Mouse (Mus musculus) activated CD4-positive, CD25-positive, alpha-beta regulatory T cell, adult 9 weeks (primary cell): ENCODE results near the gene Ctu2. TPM values are rescaled to one million over a fixed set of nuclear protein-coding genes. Genes with fewer than 3 reads are reported as not detected.

Source experiments
- polyA plus RNA-seq: library from polyadenylated mRNA; unstranded; fragments of 100-300 nt; shearing (Covaris generic); gene quantifications from one replicate; pipeline ENCODE4 v1.2.1, GENCODE M21; 2017

The Ctu2 gene
- 80.9 TPM for polyA plus RNA-seq

DNA sequence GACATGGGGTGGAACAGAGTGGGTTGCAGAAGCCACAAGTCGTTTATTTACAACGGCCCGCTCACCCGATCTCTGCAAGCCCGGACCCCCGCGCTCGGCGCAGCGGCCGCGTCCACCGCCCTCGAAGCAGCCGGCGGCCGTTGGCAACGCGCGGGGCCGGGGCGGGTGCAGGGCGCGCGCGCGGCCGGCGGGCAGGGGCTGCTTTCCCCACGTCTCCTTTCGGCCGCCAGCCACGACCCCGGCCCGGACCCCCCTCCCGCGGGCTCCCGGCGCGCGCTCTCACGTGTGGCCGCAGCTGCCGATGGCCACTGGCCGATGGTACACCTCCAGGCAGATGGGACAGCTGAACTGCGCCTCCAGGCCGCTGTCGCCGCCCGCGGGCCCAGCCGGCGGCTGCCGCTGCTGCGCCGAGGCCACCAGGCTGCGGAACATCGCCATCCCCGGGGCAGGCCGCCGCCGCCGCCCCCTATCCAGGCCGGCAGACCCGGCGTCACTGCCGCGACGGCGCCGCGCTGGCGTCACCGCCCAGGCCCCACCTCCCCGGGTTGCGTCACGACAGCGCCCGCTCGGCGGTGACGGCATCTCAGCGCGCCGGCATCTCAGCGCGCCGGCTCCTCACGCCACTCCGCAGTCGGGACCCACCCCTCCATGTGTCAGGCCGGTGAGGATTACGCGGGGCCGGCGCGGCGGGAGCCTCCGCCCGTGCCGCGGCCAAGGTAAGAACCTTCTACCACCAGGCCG is at the start of gene Ctu2, which contains the start of gene Rnf166:
Gene Ctu2 (plus strand): TSS at position 564 of the 741 bp plus-strand sequence.
Gene Rnf166 (minus strand): TSS at position 485 of the 741 bp plus-strand sequence.

DNA sequence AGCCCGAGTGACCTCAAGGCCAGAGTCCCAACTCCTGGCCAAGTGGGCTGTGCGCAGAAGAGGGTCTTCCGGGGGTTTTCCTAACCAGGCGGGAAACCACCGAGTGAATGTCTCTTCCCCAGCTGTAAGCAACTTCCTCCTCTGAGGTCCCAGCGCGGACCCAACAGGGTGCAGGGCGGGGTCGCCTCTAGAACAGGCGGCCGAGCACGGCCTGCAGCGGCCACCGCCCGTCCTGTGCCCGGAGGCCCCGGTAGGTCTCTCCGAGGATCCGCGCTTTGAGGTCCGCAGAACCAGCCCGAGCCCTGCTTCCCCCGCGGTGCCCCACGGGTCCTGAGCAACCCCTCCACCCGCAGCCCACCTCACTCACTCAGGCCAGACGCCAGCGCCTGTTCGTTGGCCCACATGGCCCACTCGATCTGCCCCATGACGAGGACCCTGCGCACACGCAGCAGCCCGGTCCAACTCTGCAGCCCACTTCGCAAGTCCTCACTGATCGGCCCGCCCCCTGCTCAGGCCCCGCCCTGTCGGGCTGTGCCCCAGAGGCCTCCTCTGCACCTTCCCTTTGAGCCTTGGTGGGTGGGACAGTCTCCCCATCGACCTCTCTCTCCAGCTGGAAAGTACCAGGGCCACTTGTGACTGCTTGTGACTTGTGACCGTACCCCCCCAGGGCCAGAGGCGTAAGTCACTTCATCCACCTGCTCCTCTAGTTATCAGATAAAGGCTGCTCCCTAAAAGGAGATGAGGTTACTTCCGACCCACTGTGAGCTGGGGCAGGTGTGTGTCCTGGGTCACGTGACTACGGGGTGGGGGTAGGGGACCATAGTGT is 43.3 kb upstream of the Ctu2 start, which contains the start of gene Cyba:
Gene Cyba (minus strand): TSS at position 488 of the 826 bp plus-strand sequence.

DNA sequence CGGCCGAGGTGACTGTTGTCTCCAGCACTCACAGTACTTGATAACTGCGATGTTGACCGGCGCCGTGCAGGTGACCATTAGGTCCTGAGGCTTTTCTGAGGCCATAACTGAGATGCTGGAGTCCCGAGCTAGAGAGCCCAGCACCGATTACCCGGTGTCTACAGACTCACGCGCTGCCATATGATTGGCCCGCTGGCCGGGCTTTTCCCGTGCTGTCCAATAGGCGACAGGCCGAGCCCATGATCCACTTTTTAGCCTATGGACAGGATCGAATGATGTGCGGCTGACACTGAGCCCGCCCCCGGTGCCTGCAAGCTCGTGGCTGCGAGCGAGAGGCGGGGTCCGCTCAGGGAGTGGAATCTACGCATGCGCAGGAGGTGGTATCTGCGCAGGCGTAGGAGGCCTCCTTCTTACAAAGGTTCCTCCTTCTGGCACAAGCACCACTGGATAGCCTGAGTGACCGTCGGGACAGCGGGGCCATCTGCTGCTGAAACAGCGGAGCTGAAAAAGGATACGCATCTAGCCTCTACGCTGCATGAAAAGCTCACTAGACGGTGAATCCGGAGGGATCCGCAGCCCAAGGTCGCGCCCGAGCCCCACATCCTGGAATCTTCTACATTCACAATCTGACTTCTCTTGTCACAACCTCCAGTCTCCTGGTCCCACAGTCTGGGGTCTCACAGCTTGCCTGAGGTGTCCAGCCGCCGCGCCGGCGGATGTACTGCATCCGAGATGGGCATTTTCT is 32.5 kb upstream of the Ctu2 start, which contains the start of gene Mvd:
Gene Mvd (minus strand): TSS at position 161 of the 745 bp plus-strand sequence.

DNA sequence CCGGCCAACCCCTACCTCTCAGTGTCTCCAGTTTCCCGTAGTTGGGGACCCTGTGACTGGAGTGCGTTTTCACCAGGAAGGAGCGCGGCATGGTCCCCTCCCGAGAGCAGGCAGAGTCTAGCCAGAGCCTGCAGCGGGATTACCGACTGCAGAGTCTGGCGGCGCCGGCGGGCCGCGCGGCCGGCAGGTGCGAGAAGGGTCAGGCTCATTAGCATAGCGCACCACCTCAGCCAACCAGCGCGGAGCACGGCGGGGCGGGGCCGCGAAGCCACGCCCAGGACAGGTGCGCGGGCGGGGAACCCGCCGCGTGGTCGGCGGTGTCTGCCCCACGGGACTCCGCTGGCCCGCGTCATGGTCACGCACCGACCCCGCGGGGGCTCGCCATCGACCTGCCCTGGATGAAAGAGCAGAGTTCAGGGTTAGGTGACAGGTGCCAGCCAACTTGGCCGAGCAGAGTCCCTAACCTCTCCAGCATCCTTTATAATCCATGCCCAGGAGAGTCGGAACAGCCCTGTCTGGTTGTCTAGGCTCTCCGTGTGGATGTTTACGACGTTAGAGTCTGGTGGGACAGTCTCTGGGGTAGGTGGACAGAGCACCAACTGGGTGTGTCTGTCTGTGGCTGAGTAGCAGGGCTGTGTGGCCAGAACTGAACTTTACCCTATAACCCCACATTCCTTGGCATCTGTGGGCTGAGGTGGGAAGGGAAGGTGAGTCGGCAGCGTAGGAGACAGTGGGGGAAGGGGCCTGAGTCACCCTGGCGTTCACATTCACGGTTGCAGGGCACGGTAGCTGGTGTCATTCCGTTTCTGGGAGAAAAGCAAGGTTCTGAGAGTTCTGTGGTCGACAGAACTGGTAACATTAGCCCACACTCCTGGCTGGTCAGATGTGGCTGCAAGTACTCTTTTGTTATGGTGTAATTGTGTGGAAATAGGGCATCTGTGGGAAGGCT is 15.1 kb upstream of the Ctu2 start, which contains the start of gene Snai3:
Gene Snai3 (minus strand): TSS at position 210 of the 949 bp plus-strand sequence.

Other genes starting within 250 kb of the Ctu2 start
- gene Zfpm1, start 194.0 kb upstream of the Ctu2 start, polyA plus RNA-seq = 0.89 TPM
- gene Trhr2, start 115.4 kb upstream of the Ctu2 start, polyA plus RNA-seq = not detected
- gene Zc3h18, start 99.5 kb upstream of the Ctu2 start, polyA plus RNA-seq = 57.6 TPM
- gene Il17c, start 54.1 kb upstream of the Ctu2 start, polyA plus RNA-seq = 0.66 TPM
- 1,075 TPM for gene Cyba, start 43.2 kb upstream of the Ctu2 start, polyA plus RNA-seq
- 33.1 TPM for gene Mvd, start 32.7 kb upstream of the Ctu2 start, polyA plus RNA-seq
- gene Snai3, start 15.4 kb upstream of the Ctu2 start, polyA plus RNA-seq = 4.1 TPM
- gene Rnf166, start 79 bp upstream of the Ctu2 start, polyA plus RNA-seq = 32.2 TPM
- 5.9 TPM for gene Piezo1, start 75.2 kb downstream of the Ctu2 start, polyA plus RNA-seq
- 13.3 TPM for gene Cdt1, start 91.9 kb downstream of the Ctu2 start, polyA plus RNA-seq
- 226 TPM for gene Aprt, start 100.8 kb downstream of the Ctu2 start, polyA plus RNA-seq
- 15.2 TPM for gene Galns, start 135.3 kb downstream of the Ctu2 start, polyA plus RNA-seq
- 51.4 TPM for gene Trappc2l, start 135.5 kb downstream of the Ctu2 start, polyA plus RNA-seq
- gene Pabpn1l, start 146.6 kb downstream of the Ctu2 start, polyA plus RNA-seq = not detected
- gene Cbfa2t3, start 223.0 kb downstream of the Ctu2 start, polyA plus RNA-seq = 0.57 TPM